Mouse (Mus musculus) myocyte (in vitro differentiated cells): ENCODE measurements around the gene Tbc1d8b. TPM values are rescaled to one million over a fixed set of nuclear protein-coding genes. Genes with fewer than 3 reads are reported as not detected.

Experiments used
- H3K27me3 ChIP-seq: one replicate; pipeline ENCODE4 v1.6.1; 2011; ENCODE audit not compliant: control insufficient read depth, insufficient read depth, insufficient read length
- H3K36me3 ChIP-seq: one replicate; pipeline ENCODE4 v1.6.1; 2011; ENCODE audit not compliant: control insufficient read depth, insufficient read depth
- H3K4me2 ChIP-seq: one replicate; pipeline ENCODE4 v1.6.1; 2011; ENCODE audit warnings: low read depth, control low read depth
- H3K4me3 ChIP-seq: one replicate; pipeline ENCODE4 v1.5.1; 2011; ENCODE audit warnings: mild to moderate bottlenecking, control low read depth, moderate library complexity
- H3K79me2 ChIP-seq: one replicate; pipeline ENCODE4 v1.6.1; 2011; ENCODE audit not compliant: control insufficient read depth, insufficient read depth
- H3ac ChIP-seq: one replicate; pipeline ENCODE4 v1.6.1; 2011; ENCODE audit not compliant: control insufficient read depth, insufficient read length
- CEBPB ChIP-seq: IDR thresholded peaks from 2 replicates; pipeline ENCODE4 v1.6.1; 2011; ENCODE audit warnings: mild to moderate bottlenecking, moderate library complexity; ENCODE audit not compliant: poor library complexity, insufficient read depth, severe bottlenecking
- E2F4 ChIP-seq: IDR thresholded peaks from one replicate; pipeline ENCODE4 v1.6.1; 2011; ENCODE audit warnings: mild to moderate bottlenecking, control low read depth, moderate library complexity; ENCODE audit not compliant: insufficient read depth
- MAX ChIP-seq: IDR thresholded peaks from one replicate; pipeline ENCODE4 v1.6.1; 2011; ENCODE audit warnings: low read depth, mild to moderate bottlenecking, control low read depth
- MYOD1 ChIP-seq, 3 experiments: IDR thresholded peaks; one replicate each; pipeline ENCODE4 v1.6.1; 2011; ENCODE audit warnings: control low read depth in 2 of 3, low read depth in 2 of 3, mild to moderate bottlenecking in 2 of 3, moderate library complexity in 1 of 3; ENCODE audit not compliant: insufficient read length in 2 of 3, control insufficient read depth in 1 of 3
- MYOG ChIP-seq, 3 experiments: IDR thresholded peaks; one replicate each; pipeline ENCODE4 v1.6.1; 2011; ENCODE audit warnings: control low read depth in 2 of 3, low read depth in 2 of 3, mild to moderate bottlenecking in 2 of 3; ENCODE audit not compliant: insufficient read length in 2 of 3, control insufficient read depth in 1 of 3, insufficient read depth in 1 of 3
- POLR2A ChIP-seq: IDR thresholded peaks from one replicate; pipeline ENCODE4 v1.6.1; 2011; ENCODE audit warnings: low read depth, mild to moderate bottlenecking, control low read depth, moderate library complexity; ENCODE audit not compliant: insufficient read length
- POLR2AphosphoS2 ChIP-seq: IDR thresholded peaks from one replicate; pipeline ENCODE4 v1.6.1; 2011; ENCODE audit warnings: low read depth, control low read depth; ENCODE audit not compliant: insufficient read length
- REST ChIP-seq: IDR thresholded peaks from one replicate; pipeline ENCODE4 v1.6.1; 2011; ENCODE audit warnings: mild to moderate bottlenecking, control low read depth, moderate library complexity; ENCODE audit not compliant: insufficient read depth, insufficient read length
- SRF ChIP-seq: IDR thresholded peaks from one replicate; pipeline ENCODE4 v1.6.1; 2011; ENCODE audit warnings: low read depth; ENCODE audit not compliant: control insufficient read depth, insufficient read length
- TCF12 ChIP-seq: IDR thresholded peaks from one replicate; pipeline ENCODE4 v1.6.1; 2011; ENCODE audit warnings: mild to moderate bottlenecking, control low read depth; ENCODE audit not compliant: poor library complexity, insufficient read depth, severe bottlenecking
- TCF3 ChIP-seq: IDR thresholded peaks from one replicate; pipeline ENCODE4 v1.6.1; 2011; ENCODE audit warnings: low read depth, control low read depth; ENCODE audit not compliant: insufficient read length
- USF1 ChIP-seq: IDR thresholded peaks from one replicate; pipeline ENCODE4 v1.6.1; 2011; ENCODE audit warnings: low read depth, mild to moderate bottlenecking, control low read depth, moderate library complexity
- polyA plus RNA-seq: library from polyadenylated mRNA; unstranded; fragments of >200 nt; fragmentation: generic; extraction: Trizol; gene quantifications from one replicate; pipeline ENCODE4 v1.2.1, GENCODE M21; 2012; ENCODE audit warnings: missing spikeins

Gene Tbc1d8b
- polyA plus RNA-seq, 1 experiment: 1.8 TPM

GRCm38 (mm10) chrX:139762546-139762945 is 77.8 kb downstream of the Tbc1d8b start:
- H3ac ChIP-seq: no peak overlapping the region
- no peak overlapping the region for H3K4me3 ChIP-seq
- H3K4me2 ChIP-seq: no peak overlapping the region
- TF ChIP-seq TCF3: no peak
- no peak for TF ChIP-seq MAX
- no peak for TF ChIP-seq SRF
- TF ChIP-seq E2F4: no peak
- TF ChIP-seq CEBPB: no peak
- no peak for TF ChIP-seq POLR2A
- TF ChIP-seq MYOG (IDR thresholded peaks at IDR 0.05; ENCODE audit: control insufficient read depth in 1 of 3, insufficient read depth in 1 of 3, insufficient read length in 2 of 3, low read depth in 2 of 3): no peak
- TF ChIP-seq TCF12: no peak
- TF ChIP-seq USF1: no peak
- no peak for TF ChIP-seq MYOD1 (IDR thresholded peaks at IDR 0.05; ENCODE audit: control insufficient read depth in 1 of 3, insufficient read length in 2 of 3, low read depth in 2 of 3)
- TF ChIP-seq REST: no peak
- no peak for TF ChIP-seq POLR2AphosphoS2
- H3K79me2 ChIP-seq: no peaks in the 10 kb centered on the region
- H3K36me3 ChIP-seq: no peaks in the 10 kb centered on the region
- H3K27me3 ChIP-seq: no peaks in the 10 kb centered on the region

DNA sequence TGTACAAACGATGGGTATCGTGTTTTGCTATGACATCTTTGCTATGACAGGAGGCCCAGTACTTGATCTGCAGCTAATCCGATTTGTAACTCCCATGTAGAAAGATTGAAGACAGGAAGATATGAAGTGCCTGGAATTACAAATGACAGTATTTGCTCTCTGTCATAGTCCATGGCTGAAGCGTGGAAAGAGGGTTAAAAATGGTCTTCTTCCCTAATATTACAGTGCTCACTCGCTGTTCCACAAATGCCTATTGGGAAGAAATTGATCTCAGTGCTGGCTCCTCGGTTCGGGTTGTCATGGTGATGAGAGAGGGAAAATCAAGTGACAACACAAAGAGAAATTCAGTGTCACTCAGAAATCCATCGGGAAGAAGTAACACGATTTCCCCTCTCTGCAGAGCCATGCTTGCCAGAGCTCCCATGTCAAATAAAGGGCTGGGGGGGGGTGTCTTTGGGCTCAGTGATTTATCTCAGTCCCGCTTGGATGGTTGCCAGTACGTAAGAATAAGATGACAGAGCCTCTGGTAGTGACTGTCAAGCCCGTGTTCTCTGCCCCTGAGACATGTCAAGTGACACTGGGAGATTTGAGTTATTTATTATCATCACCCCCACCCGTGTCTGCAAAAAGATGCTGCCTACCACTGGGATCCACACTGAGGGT is 85.3 kb downstream of the Tbc1d8b start:
- H3K79me2 ChIP-seq: no peaks in the 10 kb centered on the region

GRCm38 (mm10) chrX:139774309-139775083 is 89.7 kb downstream of the Tbc1d8b start:
- Histone ChIP-seq H3K36me3 (no peaks in the 10 kb centered on the region), H3K27me3 (no peaks in the 10 kb centered on the region), H3ac (no peak overlapping the region), H3K4me2 (peak overlapping the region; percentile 71), H3K79me2 (no peaks in the 10 kb centered on the region), H3K4me3 (no peak overlapping the region)
- TF ChIP-seq REST (no peak), MAX (no peak)

More for the DNA sequence above, 85.3 kb downstream of the Tbc1d8b start:
- Histone ChIP-seq H3K27me3 (no peaks in the 10 kb centered on the region), H3K4me2 (no peak overlapping the region), H3K4me3 (no peak overlapping the region), H3K36me3 (no peaks in the 10 kb centered on the region), H3ac (no peak overlapping the region)
- TF ChIP-seq POLR2A (no peak), SRF (no peak), TCF12 (no peak), REST (no peak), TCF3 (no peak), CEBPB (no peak), MAX (no peak), E2F4 (no peak)

DNA sequence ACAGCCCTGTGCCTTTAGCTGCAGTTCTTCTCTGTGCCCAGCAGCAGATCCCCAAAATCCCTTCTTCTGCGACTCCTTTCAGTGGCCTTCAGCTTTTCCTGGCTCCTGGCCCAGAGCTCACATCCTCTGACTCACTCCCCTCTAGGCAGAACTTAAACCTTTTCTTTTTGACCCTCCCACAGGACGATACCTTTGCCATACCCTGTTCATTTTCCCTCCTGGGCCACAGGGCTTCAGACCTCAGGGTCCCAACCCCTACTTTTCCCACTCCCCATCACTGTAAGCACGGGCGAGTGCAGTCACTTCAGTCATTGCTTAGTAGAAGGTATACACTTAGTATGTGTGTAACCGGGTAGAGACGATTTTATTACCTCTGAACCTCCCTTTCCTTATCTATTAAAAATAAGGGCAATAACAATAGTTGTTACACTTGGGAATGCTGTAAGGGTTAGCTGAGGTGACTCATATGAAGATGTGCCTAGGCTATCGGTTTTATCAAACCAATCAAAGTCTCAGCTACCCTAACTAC is 90.4 kb downstream of the Tbc1d8b start:
- no peak overlapping the region for H3ac ChIP-seq
- TF ChIP-seq MYOG (IDR thresholded peaks at IDR 0.05; ENCODE audit: control insufficient read depth in 1 of 3, insufficient read depth in 1 of 3, insufficient read length in 2 of 3, low read depth in 2 of 3): no peak
- TF ChIP-seq POLR2A: no peak
- no peak for TF ChIP-seq SRF
- TF ChIP-seq REST: no peak
- TF ChIP-seq TCF3: no peak
- TF ChIP-seq POLR2AphosphoS2: no peak
- TF ChIP-seq MAX: no peak
- no peak for TF ChIP-seq TCF12
- no peak for TF ChIP-seq CEBPB
- no peak for TF ChIP-seq E2F4
- TF ChIP-seq USF1: no peak
- TF ChIP-seq MYOD1 (IDR thresholded peaks at IDR 0.05; ENCODE audit: control insufficient read depth in 1 of 3, insufficient read length in 2 of 3, low read depth in 2 of 3): no peak
- H3K36me3 ChIP-seq: no peaks in the 10 kb centered on the region
- H3K4me3 ChIP-seq: no peak overlapping the region
- H3K27me3 ChIP-seq: no peaks in the 10 kb centered on the region
- H3K4me2 ChIP-seq: peak overlapping the region; percentile 71
- H3K79me2 ChIP-seq: no peaks in the 10 kb centered on the region
